Mouse (Mus musculus) intestine, embryonic 16.5 days (tissue): Measurements from ENCODE around the gene Olig1. TPM values are rescaled to one million over a fixed set of nuclear protein-coding genes. Genes with fewer than 3 reads are reported as not detected.

Experiments used
- ATAC-seq: fragments of 200-750 bp; cut with Nextera tagmentation; 2 replicates; pipeline ENCODE4 v1.8.0; 2017; ENCODE audit warnings: moderate TSS enrichment, moderate library complexity
- H3K27ac ChIP-seq: fragments of 300-500 bp; sonication (generic); 2 replicates; pipeline ENCODE4 v1.5.1; 2014; ENCODE audit warnings: mild to moderate bottlenecking, low read length
- H3K27me3 ChIP-seq: fragments of 300-500 bp; sonication (generic); replicated peaks from 2 replicates; pipeline ENCODE4 v1.6.1; 2014; ENCODE audit warnings: low read length, control low read depth, mixed read lengths; ENCODE audit not compliant: control insufficient read depth, insufficient read depth
- H3K36me3 ChIP-seq: fragments of 300-500 bp; sonication (generic); 2 replicates; pipeline ENCODE4 v1.6.1; 2014; ENCODE audit warnings: low read length, control low read depth; ENCODE audit not compliant: control insufficient read depth, insufficient read depth
- H3K4me1 ChIP-seq: fragments of 300-500 bp; sonication (generic); 2 replicates; pipeline ENCODE4 v1.6.1; 2014; ENCODE audit warnings: low read length, control low read depth, mixed read lengths; ENCODE audit not compliant: control insufficient read depth, insufficient read depth
- H3K4me2 ChIP-seq: fragments of 300-500 bp; sonication (generic); 2 replicates; pipeline ENCODE4 v1.6.1; 2014; ENCODE audit warnings: low read depth, low read length, control low read depth
- H3K4me3 ChIP-seq: fragments of 300-500 bp; sonication (generic); 2 replicates; pipeline ENCODE4 v1.5.1; 2014; ENCODE audit warnings: mild to moderate bottlenecking, low read length
- H3K9ac ChIP-seq: fragments of 300-500 bp; sonication (generic); 2 replicates; pipeline ENCODE4 v1.6.1; 2014; ENCODE audit warnings: low read depth, low read length
- H3K9me3 ChIP-seq: fragments of 300-500 bp; sonication (generic); 2 replicates; pipeline ENCODE4 v1.6.1; 2016; ENCODE audit warnings: low read length, control low read depth; ENCODE audit not compliant: control insufficient read depth
- WGBS: fragments of 180-500 bp; shearing (Covaris S2); extraction: QIAGEN DNeasy Blood & Tissue Kit; methylation state at CpG from one replicate; pipeline ENCODE4 v1.1.7; 2014; 5-methylcytosine and 5-hydroxymethylcytosine counted together
- polyA plus RNA-seq: library from polyadenylated mRNA; unstranded; fragments of >200 nt; fragmentation: Nextera tagmentation; extraction: Ambion mirVana; gene quantifications from 2 replicates; pipeline ENCODE4 v1.2.1, GENCODE M21; 2015

Gene Olig1
- polyA plus RNA-seq, 1 experiment from 2014 or later: not detected

- H3K4me1 ChIP-seq: peaks cover 17% of the 10 kb centered on the region
- ATAC-seq: no peak
- no peak overlapping the region for H3K27ac ChIP-seq
- 1% methylated on average over 60 of the region's 60 CpGs for WGBS
- no peak overlapping the region for H3K9ac ChIP-seq
- peaks cover 98% of the 10 kb centered on the region for H3K27me3 ChIP-seq
- H3K9me3 ChIP-seq: no peaks in the 10 kb centered on the region
- no peak overlapping the region for H3K4me2 ChIP-seq
- no peaks in the 10 kb centered on the region for H3K36me3 ChIP-seq
- H3K4me3 ChIP-seq: peak overlapping the region; percentile 7; the same call in 1 of the 2 replicates
These were observed 43.3 kb upstream of the Olig1 start for GRCm38 (mm10) chr16:91226038-91226882.

DNA sequence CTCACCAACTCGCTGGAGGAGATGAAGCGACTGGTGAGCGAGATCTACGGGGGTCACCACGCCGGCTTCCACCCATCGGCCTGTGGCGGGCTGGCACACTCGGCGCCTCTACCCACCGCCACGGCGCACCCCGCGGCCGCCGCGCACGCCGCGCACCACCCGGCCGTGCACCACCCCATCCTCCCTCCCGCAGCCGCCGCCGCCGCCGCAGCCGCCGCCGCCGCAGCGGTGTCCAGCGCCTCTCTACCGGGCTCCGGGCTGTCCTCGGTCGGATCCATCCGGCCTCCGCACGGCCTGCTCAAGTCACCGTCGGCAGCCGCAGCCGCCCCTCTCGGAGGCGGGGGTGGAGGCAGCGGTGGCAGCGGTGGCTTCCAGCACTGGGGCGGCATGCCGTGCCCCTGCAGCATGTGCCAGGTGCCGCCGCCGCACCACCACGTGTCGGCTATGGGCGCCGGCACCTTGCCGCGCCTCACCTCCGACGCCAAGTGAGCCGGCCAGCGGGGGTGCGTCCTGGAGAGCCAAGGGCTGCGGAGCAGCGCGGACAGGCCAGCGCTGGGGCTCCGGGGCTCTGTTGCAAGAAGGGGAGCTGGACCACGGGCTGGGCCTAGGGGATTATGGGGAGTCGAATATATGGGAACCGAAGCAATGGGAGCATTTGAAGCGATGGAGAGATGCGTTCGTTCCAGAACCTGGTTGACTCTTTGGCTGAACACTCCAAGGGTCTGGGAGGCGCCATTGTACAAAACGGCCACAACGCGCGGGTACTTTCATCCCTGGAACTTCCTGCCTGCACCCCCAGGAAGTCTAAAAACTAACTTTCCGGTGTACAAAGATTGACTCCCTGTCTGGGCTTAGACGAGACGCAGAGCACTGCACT lies 42.5 kb upstream of the Olig1 start:
- no peak for ATAC-seq
- no peak overlapping the region for H3K9ac ChIP-seq
- 2% methylated on average over 76 of the region's 85 CpGs for WGBS
- H3K27me3 ChIP-seq: peaks cover 98% of the 10 kb centered on the region
- no peaks in the 10 kb centered on the region for H3K9me3 ChIP-seq
- no peaks in the 10 kb centered on the region for H3K36me3 ChIP-seq
- no peak overlapping the region; the same call in 1 of the 2 replicates for H3K4me2 ChIP-seq
- H3K4me3 ChIP-seq: peak overlapping the region; percentile 7; the same call in 1 of the 2 replicates
- peaks cover 17% of the 10 kb centered on the region for H3K4me1 ChIP-seq
- H3K27ac ChIP-seq: no peak overlapping the region

DNA sequence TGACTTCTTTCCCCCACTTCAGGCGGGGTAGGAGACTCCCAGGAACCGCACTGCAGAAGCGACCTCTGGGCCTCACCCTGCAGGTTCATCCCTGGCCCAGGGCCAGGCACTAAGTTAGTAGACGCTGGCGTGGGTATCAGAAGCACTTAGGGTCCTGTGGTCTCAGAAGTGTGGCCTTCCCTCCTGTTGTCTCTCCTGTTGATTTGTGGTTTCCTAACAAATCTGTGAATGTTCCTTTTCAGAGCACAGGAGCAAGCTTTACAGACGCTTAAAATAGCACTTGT lies 41.9 kb upstream of the Olig1 start:
- Histone ChIP-seq H3K9me3 (no peaks in the 10 kb centered on the region), H3K4me3 (no peak overlapping the region), H3K9ac (no peak overlapping the region), H3K4me1 (peaks cover 17% of the 10 kb centered on the region), H3K36me3 (no peaks in the 10 kb centered on the region), H3K27ac (no peak overlapping the region), H3K27me3 (peaks cover 98% of the 10 kb centered on the region), H3K4me2 (no peak overlapping the region)
- under 1% methylated on average over 6 of the region's 6 CpGs for WGBS
- no peak for ATAC-seq

DNA sequence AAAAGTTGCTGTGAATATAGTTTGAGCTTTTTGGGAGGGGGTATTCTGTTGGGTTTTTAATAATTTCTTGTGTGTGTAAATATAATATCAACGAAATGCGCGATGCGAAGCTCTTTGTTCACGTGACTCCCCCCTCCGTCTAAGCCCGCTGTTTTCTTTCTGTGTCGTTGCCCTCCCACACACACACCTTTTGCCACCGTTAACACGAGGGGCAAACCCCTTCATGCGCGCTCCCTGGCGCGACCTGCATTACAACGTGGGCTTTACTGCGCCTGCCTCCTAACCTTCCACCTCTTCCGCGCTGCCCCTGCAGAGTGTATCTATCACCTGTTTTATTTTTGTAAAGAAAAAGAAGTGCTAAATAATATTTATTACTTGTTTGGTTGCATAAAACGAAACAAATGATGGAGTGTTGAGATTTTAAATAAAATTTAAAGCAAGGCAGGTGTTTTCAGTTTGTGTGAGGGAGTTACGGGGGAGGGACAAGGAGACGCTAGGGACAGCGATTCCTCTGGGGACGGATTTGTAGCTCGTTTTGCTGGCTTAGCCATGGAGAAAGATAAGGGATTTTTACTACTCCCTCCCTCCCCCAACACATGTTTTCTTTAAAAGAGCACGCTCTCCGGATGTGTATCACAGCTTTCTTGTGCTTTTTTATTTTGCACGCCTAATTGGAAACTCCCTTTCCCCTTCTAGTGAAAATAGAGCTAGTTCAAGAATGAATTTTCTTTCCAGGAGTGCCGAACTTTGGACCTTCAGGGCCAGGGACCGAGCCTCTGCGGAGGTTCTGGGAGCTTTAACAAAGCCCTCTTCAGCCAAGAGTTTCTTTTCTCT lies 41.1 kb upstream of the Olig1 start:
- Histone ChIP-seq H3K9me3 (no peaks in the 10 kb centered on the region), H3K36me3 (no peaks in the 10 kb centered on the region), H3K4me1 (peaks cover 17% of the 10 kb centered on the region), H3K4me2 (no peak overlapping the region), H3K27ac (no peak overlapping the region), H3K27me3 (peaks cover 97% of the 10 kb centered on the region), H3K9ac (no peak overlapping the region), H3K4me3 (no peak overlapping the region)
- 1% methylated on average over 30 of the region's 30 CpGs for WGBS
- ATAC-seq: no peak

GRCm38 (mm10) chr16:91229072-91229348 lies 40.6 kb upstream of the Olig1 start:
- Histone ChIP-seq H3K9me3 (no peaks in the 10 kb centered on the region), H3K4me1 (peaks cover 17% of the 10 kb centered on the region), H3K36me3 (no peaks in the 10 kb centered on the region), H3K4me2 (no peak overlapping the region), H3K9ac (no peak overlapping the region), H3K27me3 (peaks cover 97% of the 10 kb centered on the region), H3K4me3 (no peak overlapping the region), H3K27ac (no peak overlapping the region)
- no peak for ATAC-seq
- WGBS: under 1% methylated on average over 10 of the region's 10 CpGs

- Histone ChIP-seq H3K9ac (no peak overlapping the region), H3K4me2 (no peak overlapping the region), H3K4me3 (no peak overlapping the region), H3K27me3 (peaks cover 96% of the 10 kb centered on the region), H3K9me3 (no peaks in the 10 kb centered on the region), H3K27ac (no peak overlapping the region), H3K4me1 (peaks cover 17% of the 10 kb centered on the region), H3K36me3 (no peaks in the 10 kb centered on the region)
- WGBS: 17% methylated on average over 8 of the region's 8 CpGs
- no peak for ATAC-seq
These were observed 39.9 kb upstream of the Olig1 start for GRCm38 (mm10) chr16:91229643-91230042.

DNA sequence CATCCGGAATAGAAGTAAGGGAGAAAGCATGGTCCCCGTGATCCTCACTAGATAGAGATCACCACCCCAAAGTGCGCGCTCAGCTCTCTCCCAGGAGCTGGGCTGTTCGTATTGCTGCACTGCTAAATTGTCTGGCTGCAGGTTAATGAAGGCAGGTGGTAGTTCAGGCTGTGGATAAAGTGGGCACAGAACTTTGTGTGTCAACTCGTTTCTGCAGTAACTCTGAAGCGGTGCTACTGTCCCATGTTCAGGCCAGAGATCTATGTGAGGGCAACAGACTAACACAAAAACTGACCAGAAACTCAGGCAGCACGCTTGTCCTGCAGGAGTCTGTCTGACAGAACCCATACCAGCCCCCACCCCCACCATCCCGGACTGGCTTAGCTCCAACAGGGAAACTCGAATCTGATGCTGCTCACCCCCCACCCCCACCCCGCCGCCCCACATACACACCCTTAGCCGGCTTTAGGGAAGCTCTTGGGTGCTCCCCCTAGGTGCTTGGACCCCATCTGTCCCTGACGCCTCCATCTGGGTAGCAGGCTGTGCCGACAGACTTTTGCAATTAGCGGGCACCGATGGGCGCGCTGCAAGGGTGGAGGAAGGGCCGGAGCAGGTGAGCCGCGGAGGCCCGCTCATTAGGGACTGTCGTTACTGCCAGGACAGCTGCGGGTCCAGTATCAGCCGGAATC lies 37.6 kb upstream of the Olig1 start:
- no peaks in the 10 kb centered on the region for H3K36me3 ChIP-seq
- no peak overlapping the region for H3K4me2 ChIP-seq
- H3K4me3 ChIP-seq: no peak overlapping the region
- no peak overlapping the region for H3K9ac ChIP-seq
- peaks cover 86% of the 10 kb centered on the region for H3K27me3 ChIP-seq
- ATAC-seq: no peak
- 6% methylated on average over 26 of the region's 26 CpGs for WGBS
- H3K4me1 ChIP-seq: 0 out of 2 replicates have a peak, but pooled peaks cover 4% of the 10 kb centered on the region
- no peak overlapping the region for H3K27ac ChIP-seq
- no peaks in the 10 kb centered on the region for H3K9me3 ChIP-seq

DNA sequence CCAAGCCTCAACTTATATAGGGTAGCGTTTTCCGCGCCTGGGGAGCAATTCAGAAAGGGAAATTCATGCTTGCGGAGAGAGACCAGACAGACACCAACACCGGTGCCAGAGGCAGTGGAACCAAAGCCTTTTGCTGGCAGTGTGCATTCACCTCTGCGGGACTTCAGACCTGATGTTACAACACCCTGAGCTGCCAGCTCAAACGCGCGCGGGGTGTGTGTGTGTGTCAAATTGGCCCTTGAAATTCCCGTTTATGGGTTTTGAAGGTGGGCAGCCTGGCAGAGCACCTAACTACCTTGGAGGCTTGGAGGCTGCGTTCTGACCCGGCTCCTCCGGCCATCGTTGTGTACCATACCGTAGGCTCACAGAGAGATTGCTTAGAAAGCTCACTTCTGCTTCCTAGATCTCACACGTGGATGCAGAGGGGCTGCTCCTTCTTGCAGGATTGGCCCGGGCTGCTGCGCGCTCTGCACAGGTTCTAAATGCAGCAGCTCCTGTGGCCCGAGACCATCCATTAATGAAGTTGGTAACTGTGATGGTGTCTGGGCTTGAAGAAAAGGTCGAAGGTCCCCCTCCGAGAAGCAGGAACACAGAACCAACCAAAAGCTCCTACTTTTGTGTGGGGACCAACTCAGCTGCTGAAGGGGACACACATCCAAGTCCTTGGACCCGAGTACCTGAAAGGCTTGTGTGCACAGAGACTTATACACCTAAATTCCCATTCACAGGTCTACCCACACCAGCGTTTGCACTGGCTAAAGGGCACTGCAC lies 36.9 kb upstream of the Olig1 start:
- Histone ChIP-seq H3K4me1 (no peaks in the 10 kb centered on the region), H3K9me3 (no peaks in the 10 kb centered on the region), H3K4me3 (no peak overlapping the region), H3K36me3 (no peaks in the 10 kb centered on the region), H3K27ac (no peak overlapping the region), H3K4me2 (no peak overlapping the region), H3K9ac (no peak overlapping the region), H3K27me3 (peaks cover 79% of the 10 kb centered on the region)
- ATAC-seq: no peak
- WGBS: 4% methylated on average over 25 of the region's 25 CpGs
